Comparison of ENCODE assay signal across 1 mouse cellular context in genomic region chr2:27027618-27028436, GRCm38 (mm10).
TF ChIP-seq lines count a peak whose summit lies in the region.

Slc2a6 (minus strand) TSS chr2:27027998.

TF ChIP-seq in CH12.LX, 34 proteins besides CTCF, POLR2A, EP300 and RAD21 (continued from another document):
- TF ChIP-seq UBTF (IDR thresholded peaks at IDR 0.05; ENCODE audit: low read depth, low read length) = peak; percentile 78; the same call in 1 of the 2 replicates
- peak; percentile 27; the same call in 1 of the 2 replicates for TF ChIP-seq ZMIZ1 (IDR thresholded peaks at IDR 0.05; ENCODE audit: low read depth, low read length)
- no peak for TF ChIP-seq ZKSCAN1 (IDR thresholded peaks at IDR 0.05; ENCODE audit: borderline replicate concordance, low read depth, low read length)
TF ChIP-seq in CH12.LX: peak in this region for 10.
